Mouse (Mus musculus) limb, embryonic 15.5 days (tissue): ENCODE results near the gene Primpol. TPM values are rescaled to one million over a fixed set of nuclear protein-coding genes. Genes with fewer than 3 reads are reported as not detected.
A peak's percentile ranks its signal among the peaks of the same experiment; 100 is the strongest.

Experiments
- ATAC-seq: fragments of 200-750 bp; cut with Nextera tagmentation; 2 replicates; pipeline ENCODE4 v1.8.0; 2017; ENCODE audit warnings: low read depth, moderate TSS enrichment; ENCODE audit not compliant: insufficient number of reproducible peaks, low FRiP score, low TSS enrichment
- H3K27ac ChIP-seq: fragments of 300-500 bp; sonication (generic); 2 replicates; pipeline ENCODE4 v1.5.1; 2015; ENCODE audit warnings: moderate library complexity, mild to moderate bottlenecking, inconsistent platforms
- H3K27me3 ChIP-seq: fragments of 300-500 bp; sonication (generic); 2 replicates; pipeline ENCODE4 v1.6.1; 2015; ENCODE audit warnings: inconsistent platforms
- H3K36me3 ChIP-seq: fragments of 300-500 bp; sonication (generic); 2 replicates; pipeline ENCODE4 v1.6.1; 2015; ENCODE audit warnings: inconsistent platforms
- H3K4me1 ChIP-seq: fragments of 300-500 bp; sonication (generic); 2 replicates; pipeline ENCODE4 v1.6.1; 2015; ENCODE audit warnings: inconsistent platforms
- H3K4me2 ChIP-seq: fragments of 300-500 bp; sonication (generic); 2 replicates; pipeline ENCODE4 v1.6.1; 2015; ENCODE audit warnings: mild to moderate bottlenecking, inconsistent platforms
- H3K4me3 ChIP-seq: fragments of 300-500 bp; sonication (generic); 2 replicates; pipeline ENCODE4 v1.5.1; 2015; ENCODE audit warnings: mild to moderate bottlenecking, inconsistent platforms
- H3K9ac ChIP-seq: fragments of 300-500 bp; sonication (generic); 2 replicates; pipeline ENCODE4 v1.6.1; 2015; ENCODE audit warnings: inconsistent platforms
- H3K9me3 ChIP-seq: fragments of 300-500 bp; sonication (generic); 2 replicates; pipeline ENCODE4 v1.6.1; 2016; ENCODE audit warnings: inconsistent platforms
- WGBS: fragments of 180-500 bp; shearing (Covaris S2); methylation state at CpG from one replicate; pipeline ENCODE4 v1.1.7; 2015; 5-methylcytosine and 5-hydroxymethylcytosine counted together
- polyA plus RNA-seq: library from polyadenylated mRNA; unstranded; fragments of >200 nt; fragmentation: Nextera tagmentation; extraction: Ambion mirVana; gene quantifications from 2 replicates; pipeline ENCODE4 v1.2.1, GENCODE M21; 2015

The Primpol gene
- polyA plus RNA-seq, 1 experiment from 2014 or later, result 11.4 TPM

GRCm38 (mm10) chr8:46550058-46550457 lies 67.0 kb downstream of the Primpol start:
- Histone ChIP-seq H3K27ac (no peak overlapping the region), H3K27me3 (no peaks in the 10 kb centered on the region), H3K4me3 (no peak overlapping the region), H3K4me1 (peaks cover 16% of the 10 kb centered on the region), H3K9ac (no peak overlapping the region), H3K4me2 (no peak overlapping the region), H3K9me3 (no peaks in the 10 kb centered on the region), H3K36me3 (no peaks in the 10 kb centered on the region)
- WGBS, result 76% methylated on average over 8 of the region's 8 CpGs
- ATAC-seq, result no peak

GRCm38 (mm10) chr8:46547245-46547644 lies 69.8 kb downstream of the Primpol start:
- no peak overlapping the region for H3K4me2 ChIP-seq
- no peak overlapping the region for H3K27ac ChIP-seq
- H3K9ac ChIP-seq, result no peak overlapping the region
- no peak overlapping the region for H3K4me3 ChIP-seq
- H3K36me3 ChIP-seq, result no peaks in the 10 kb centered on the region
- H3K27me3 ChIP-seq, result no peaks in the 10 kb centered on the region
- H3K9me3 ChIP-seq, result no peaks in the 10 kb centered on the region
- ATAC-seq, result no peak
- WGBS, result 35% methylated on average over 4 of the region's 4 CpGs
- H3K4me1 ChIP-seq, result peaks cover 13% of the 10 kb centered on the region

DNA sequence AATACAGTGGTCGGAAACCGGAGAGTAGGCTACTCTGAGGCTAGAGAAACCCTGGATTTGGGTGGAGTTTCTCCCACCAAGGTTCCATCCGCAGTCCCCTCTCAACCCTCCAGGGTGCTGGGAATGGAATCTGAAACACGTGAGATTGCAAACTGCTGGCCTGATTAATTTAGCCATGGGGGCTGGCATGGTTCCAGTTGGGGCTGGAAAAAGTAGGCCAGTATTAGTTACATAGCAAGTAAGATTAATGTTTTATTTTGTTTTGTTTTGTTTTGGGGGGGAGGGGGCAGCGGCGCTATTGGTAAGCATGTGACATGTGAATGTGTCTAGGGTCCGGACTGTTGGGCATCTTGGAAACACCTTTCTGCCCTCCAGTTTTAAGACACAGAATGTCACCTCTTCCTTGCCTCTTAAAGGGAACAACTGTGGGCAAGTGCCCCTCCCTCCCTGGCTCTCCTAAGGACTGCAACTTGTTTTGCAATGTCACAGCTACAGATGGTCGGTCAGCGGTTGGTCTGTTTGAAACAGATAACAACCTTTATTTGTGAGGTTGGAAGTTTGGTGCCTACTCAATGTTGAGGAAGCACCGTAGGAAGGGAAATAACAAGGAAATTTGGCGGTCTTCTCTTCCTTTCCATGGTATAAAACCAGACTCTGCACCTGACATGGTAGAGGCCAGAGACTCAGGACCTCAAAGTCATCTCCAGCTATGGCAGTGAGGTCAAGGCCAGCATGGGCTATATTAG lies 70.4 kb downstream of the Primpol start:
- H3K4me2 ChIP-seq, result no peak overlapping the region
- H3K27ac ChIP-seq, result no peak overlapping the region
- 65% methylated on average over 11 of the region's 11 CpGs for WGBS
- peaks cover 12% of the 10 kb centered on the region for H3K4me1 ChIP-seq
- H3K4me3 ChIP-seq, result no peak overlapping the region
- ATAC-seq, result no peak
- no peak overlapping the region for H3K9ac ChIP-seq
- H3K9me3 ChIP-seq, result no peaks in the 10 kb centered on the region
- H3K36me3 ChIP-seq, result no peaks in the 10 kb centered on the region
- H3K27me3 ChIP-seq, result no peaks in the 10 kb centered on the region

DNA sequence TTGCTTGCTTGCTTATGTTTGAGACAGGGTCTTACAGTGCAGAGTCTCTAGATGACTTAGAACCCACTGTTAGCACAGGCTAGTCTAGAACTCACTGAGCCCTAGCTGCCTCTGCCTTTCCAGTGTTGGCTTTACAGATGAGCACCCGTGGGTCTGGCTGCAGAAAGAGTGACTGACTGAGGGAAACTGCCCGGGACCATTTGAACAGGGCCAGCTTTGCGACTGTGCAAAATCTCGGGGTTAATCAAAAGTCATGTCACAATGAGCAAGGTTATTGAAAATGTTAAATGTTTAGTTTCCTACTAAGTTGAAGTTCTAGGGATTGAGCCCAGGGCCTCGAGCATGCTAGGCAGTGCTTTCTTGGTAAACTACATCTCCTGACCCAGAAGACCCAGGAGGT lies 71.2 kb downstream of the Primpol start:
- H3K9ac ChIP-seq, result no peak overlapping the region
- H3K4me2 ChIP-seq, result no peak overlapping the region
- no peaks in the 10 kb centered on the region for H3K36me3 ChIP-seq
- no peak overlapping the region for H3K27ac ChIP-seq
- 79% methylated on average over 5 of the region's 5 CpGs for WGBS
- H3K4me3 ChIP-seq, result no peak overlapping the region
- no peaks in the 10 kb centered on the region for H3K27me3 ChIP-seq
- H3K4me1 ChIP-seq, result peaks cover 8% of the 10 kb centered on the region
- H3K9me3 ChIP-seq, result no peaks in the 10 kb centered on the region
- no peak for ATAC-seq

DNA sequence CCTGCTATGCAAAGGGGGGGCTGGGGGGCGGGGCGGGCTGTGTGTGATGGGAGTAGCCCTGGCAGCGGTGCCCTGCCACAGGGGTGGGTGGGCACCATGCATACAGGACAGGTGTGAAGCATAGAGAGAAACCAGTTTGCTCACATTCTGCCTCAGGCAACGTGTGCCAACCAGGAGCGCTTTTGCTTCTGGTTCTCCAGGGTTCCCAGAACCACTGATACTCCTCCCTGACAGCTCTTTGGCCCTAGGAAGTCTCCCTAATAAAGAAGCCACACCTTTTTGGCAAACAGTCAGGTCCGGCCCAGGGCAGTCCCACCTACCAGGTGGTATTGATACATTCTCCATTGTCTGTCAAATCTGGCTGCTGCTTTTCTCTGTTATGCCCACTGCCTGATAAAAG lies 73.3 kb downstream of the Primpol start:
- H3K4me1 ChIP-seq, result peaks cover 20% of the 10 kb centered on the region
- no peak overlapping the region for H3K9ac ChIP-seq
- H3K36me3 ChIP-seq, result no peaks in the 10 kb centered on the region
- ATAC-seq, result peak; percentile 5; the same call in 1 of the 2 replicates
- no peak overlapping the region for H3K4me2 ChIP-seq
- WGBS, result 60% methylated on average over 6 of the region's 6 CpGs
- no peaks in the 10 kb centered on the region for H3K27me3 ChIP-seq
- H3K4me3 ChIP-seq, result no peak overlapping the region
- no peaks in the 10 kb centered on the region for H3K9me3 ChIP-seq
- H3K27ac ChIP-seq, result no peak overlapping the region

DNA sequence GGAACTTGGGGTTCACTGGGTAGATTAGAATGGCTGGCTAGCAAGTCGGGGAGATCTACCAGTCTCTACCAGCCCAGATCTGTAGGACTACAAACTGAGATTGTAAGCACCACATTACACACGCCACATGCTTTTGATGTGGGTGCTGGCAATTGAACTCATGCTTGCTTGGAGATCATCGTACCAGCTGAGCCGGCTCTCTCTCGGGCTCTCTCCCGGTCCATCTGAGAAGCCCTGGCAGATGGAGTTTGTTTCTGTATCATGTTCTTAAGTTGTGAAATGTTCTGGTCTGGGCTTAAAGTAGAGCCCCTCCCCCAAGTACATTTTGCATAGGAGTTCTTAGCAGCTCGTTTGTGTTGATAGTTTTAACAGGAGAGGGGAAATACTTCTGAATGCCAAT lies 73.8 kb downstream of the Primpol start:
- H3K27me3 ChIP-seq, result no peaks in the 10 kb centered on the region
- WGBS, result 52% methylated on average over 7 of the region's 7 CpGs
- no peak overlapping the region for H3K4me3 ChIP-seq
- no peak overlapping the region for H3K9ac ChIP-seq
- H3K9me3 ChIP-seq, result no peaks in the 10 kb centered on the region
- H3K4me2 ChIP-seq, result no peak overlapping the region
- H3K4me1 ChIP-seq, result peaks cover 20% of the 10 kb centered on the region
- ATAC-seq, result no peak
- no peaks in the 10 kb centered on the region for H3K36me3 ChIP-seq
- H3K27ac ChIP-seq, result no peak overlapping the region

DNA sequence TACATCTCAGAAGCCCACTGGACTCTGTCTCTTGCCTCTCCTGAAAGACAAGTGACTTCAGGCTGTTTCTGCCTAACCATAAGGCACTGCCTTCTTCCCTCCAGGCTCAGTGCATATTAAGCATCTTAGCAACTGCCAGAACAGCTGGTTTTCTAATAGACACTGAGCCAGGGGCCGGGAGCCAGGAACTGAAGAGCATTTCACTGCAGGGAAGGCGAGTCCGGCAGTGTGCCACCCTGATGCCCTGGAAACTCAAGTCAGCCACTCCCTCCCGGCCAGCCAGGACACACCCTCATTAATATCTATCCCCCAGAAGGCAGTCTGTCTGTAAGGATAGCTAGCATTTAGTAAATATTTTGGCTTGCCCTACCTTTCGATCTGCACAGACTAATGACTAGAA lies 77.3 kb downstream of the Primpol start:
- peaks cover 17% of the 10 kb centered on the region for H3K4me1 ChIP-seq
- peak overlapping the region; percentile 67 for H3K27ac ChIP-seq
- H3K4me2 ChIP-seq, result no peak overlapping the region
- H3K36me3 ChIP-seq, result peaks cover 3% of the 10 kb centered on the region; the same call in 1 of the 2 replicates
- peak; percentile 45; the same call in 1 of the 2 replicates for ATAC-seq
- H3K9me3 ChIP-seq, result no peaks in the 10 kb centered on the region
- no peak overlapping the region for H3K9ac ChIP-seq
- H3K27me3 ChIP-seq, result no peaks in the 10 kb centered on the region
- H3K4me3 ChIP-seq, result no peak overlapping the region
- 28% methylated on average over 5 of the region's 5 CpGs for WGBS

DNA sequence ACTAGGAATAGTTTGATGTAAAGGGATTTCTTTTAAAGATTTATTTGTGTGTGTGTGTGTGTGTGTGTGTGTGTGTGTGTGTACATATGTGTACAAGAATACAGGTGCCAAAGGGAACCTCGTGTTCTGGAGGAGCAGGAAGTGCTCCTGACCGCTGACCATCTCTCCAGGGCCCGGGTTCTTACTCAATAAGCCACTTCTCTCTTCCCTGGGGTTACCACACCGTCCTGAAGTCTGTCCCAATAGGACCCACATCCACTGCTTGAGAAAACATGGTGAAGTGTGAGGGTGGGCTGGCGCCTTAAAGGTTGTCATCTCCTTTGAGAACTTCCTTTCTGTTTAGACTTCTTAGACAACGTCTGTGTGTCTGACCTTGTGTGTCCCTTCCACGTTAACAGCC lies 83.1 kb downstream of the Primpol start:
- H3K4me1 ChIP-seq, result no peaks in the 10 kb centered on the region
- no peak overlapping the region for H3K9ac ChIP-seq
- no peaks in the 10 kb centered on the region for H3K9me3 ChIP-seq
- peaks cover 25% of the 10 kb centered on the region for H3K36me3 ChIP-seq
- no peak overlapping the region for H3K4me3 ChIP-seq
- no peak for ATAC-seq
- WGBS, result 81% methylated on average over 7 of the region's 7 CpGs
- H3K27me3 ChIP-seq, result no peaks in the 10 kb centered on the region
- H3K27ac ChIP-seq, result no peak overlapping the region
- no peak overlapping the region for H3K4me2 ChIP-seq

DNA sequence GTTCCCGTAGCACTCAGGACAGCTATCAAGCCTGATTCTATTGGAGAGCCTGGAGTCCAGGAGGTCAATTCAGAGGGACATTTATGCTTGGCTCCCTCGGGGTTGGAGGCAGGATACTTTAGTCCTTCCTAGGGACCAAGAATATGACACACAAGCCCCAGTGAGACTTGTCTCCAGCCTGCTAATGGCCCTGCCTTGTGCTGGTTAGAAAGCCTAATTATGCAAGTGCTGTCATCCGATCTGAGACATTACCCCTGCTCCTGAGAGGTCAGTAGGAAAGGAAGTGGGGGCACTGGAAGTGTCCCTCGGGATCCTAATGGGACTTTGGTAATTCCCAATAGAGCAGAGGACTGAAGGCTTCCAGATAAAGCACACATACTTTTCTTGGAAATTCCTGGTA lies 86.5 kb downstream of the Primpol start:
- H3K4me2 ChIP-seq, result no peak overlapping the region

DNA sequence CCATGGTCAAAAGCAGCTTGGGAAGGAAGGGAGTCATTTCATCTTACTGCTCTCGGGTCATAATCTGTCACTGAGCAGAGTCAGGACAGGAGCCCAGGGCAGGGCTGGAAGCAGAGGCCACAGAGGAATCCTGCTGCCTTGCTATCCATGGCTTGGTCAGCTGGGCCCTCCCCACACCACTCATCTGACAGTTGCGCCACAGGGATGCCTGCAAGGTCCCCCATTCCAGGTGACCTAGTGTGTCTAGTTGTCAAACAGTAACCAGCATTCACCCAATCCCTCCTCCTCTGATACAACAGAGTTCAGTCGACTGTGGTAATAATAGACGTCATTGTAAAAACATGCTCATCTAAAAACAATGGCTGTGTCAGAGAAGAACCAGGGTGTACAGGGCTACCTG lies 87.5 kb downstream of the Primpol start:
- Histone ChIP-seq H3K9ac (no peak overlapping the region), H3K36me3 (peaks cover 25% of the 10 kb centered on the region), H3K27ac (no peak overlapping the region), H3K9me3 (no peaks in the 10 kb centered on the region), H3K4me1 (0 out of 2 replicates have a peak, but pooled peaks cover 4% of the 10 kb centered on the region), H3K4me3 (no peak overlapping the region), H3K4me2 (no peak overlapping the region), H3K27me3 (no peaks in the 10 kb centered on the region)
- WGBS, result 75% methylated on average over 4 of the region's 4 CpGs
- ATAC-seq, result no peak

More for the DNA sequence above, 86.5 kb downstream of the Primpol start:
- no peak overlapping the region for H3K27ac ChIP-seq
- H3K36me3 ChIP-seq, result peaks cover 30% of the 10 kb centered on the region
- WGBS, result 28% methylated on average over 4 of the region's 4 CpGs
- 0 out of 2 replicates have a peak, but pooled peaks cover 4% of the 10 kb centered on the region for H3K4me1 ChIP-seq
- no peak overlapping the region for H3K9ac ChIP-seq
- ATAC-seq, result no peak
- no peak overlapping the region for H3K4me3 ChIP-seq
- no peaks in the 10 kb centered on the region for H3K9me3 ChIP-seq
- no peaks in the 10 kb centered on the region for H3K27me3 ChIP-seq

GRCm38 (mm10) chr8:46526821-46527220 lies 90.2 kb downstream of the Primpol start:
- peaks cover 14% of the 10 kb centered on the region; the same call in 1 of the 2 replicates for H3K36me3 ChIP-seq
- no peak overlapping the region for H3K4me3 ChIP-seq
- H3K4me1 ChIP-seq, result 0 out of 2 replicates have a peak, but pooled peaks cover 4% of the 10 kb centered on the region
- no peak for ATAC-seq
- H3K4me2 ChIP-seq, result no peak overlapping the region
- WGBS, result 58% methylated on average over 10 of the region's 10 CpGs
- no peak overlapping the region for H3K9ac ChIP-seq
- no peaks in the 10 kb centered on the region for H3K27me3 ChIP-seq
- no peaks in the 10 kb centered on the region for H3K9me3 ChIP-seq
- H3K27ac ChIP-seq, result no peak overlapping the region

DNA sequence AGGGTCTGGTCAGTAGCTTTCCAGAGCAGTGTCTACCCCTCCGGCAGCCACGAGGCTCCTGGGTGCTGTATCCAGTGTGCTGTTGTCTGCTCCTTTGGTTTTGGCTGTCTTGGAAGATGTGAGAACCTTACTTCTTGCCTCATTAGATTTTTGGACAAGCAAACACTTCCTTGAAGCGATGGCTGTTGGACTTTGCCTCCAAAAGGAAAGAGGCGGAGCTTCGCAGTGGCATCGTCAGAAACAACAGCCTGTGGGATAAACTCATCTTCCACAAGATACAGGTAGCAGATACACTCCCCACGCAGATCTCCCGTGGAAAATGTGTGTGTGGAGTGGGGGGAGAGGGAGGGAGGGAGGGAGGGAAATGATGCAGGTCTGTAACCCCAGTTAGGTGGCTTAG lies 90.9 kb downstream of the Primpol start:
- Histone ChIP-seq H3K27me3 (no peaks in the 10 kb centered on the region), H3K9ac (no peak overlapping the region), H3K27ac (no peak overlapping the region), H3K4me3 (no peak overlapping the region), H3K36me3 (peaks cover 10% of the 10 kb centered on the region; the same call in 1 of the 2 replicates), H3K4me2 (no peak overlapping the region), H3K9me3 (no peaks in the 10 kb centered on the region), H3K4me1 (0 out of 2 replicates have a peak, but pooled peaks cover 4% of the 10 kb centered on the region)
- WGBS, result 89% methylated on average over 8 of the region's 8 CpGs
- no peak for ATAC-seq
